Mouse (Mus musculus) embryonic fibroblast, embryonic 13.5 days (primary cell): Measurements from ENCODE around the gene Cd302.

Experiments
- CTCF ChIP-seq: IDR thresholded peaks from 2 replicates; pipeline ENCODE4 v1.5.1; 2011; ENCODE audit warnings: mild to moderate bottlenecking, control low read depth, low read length, moderate library complexity, borderline replicate concordance; ENCODE audit not compliant: insufficient read depth
- POLR2A ChIP-seq: IDR thresholded peaks from 2 replicates; pipeline ENCODE4 v1.6.1; 2011; ENCODE audit warnings: low read depth, mild to moderate bottlenecking, control low read depth, low read length, moderate library complexity

DNA sequence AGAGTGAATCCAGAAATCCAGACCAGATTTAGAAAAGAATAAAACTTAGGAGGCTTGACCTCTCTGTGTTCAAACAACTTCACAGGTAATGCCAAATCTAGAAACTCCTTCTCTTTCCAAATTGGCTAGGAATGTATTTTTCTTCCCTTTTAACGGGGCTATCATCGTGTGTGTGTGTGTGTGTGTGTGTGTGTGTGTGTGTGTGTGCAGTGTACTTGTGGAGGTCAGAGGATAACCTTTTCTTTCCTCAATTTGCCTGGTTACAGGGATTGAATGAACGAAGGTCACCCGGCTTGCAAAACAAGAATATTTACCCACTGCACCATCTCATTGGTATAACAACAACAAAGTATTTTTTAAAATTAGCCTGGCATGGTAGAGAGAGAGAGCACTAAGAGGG is 1.7 kb downstream of the Cd302 start:
- TF ChIP-seq POLR2A (no peak), CTCF (no peak)
